Mouse (Mus musculus) urinary bladder, postnatal 25 days (tissue): ENCODE data around the gene Zscan21.

Experiments used
- DNase-seq: peaks from one replicate; pipeline ENCODE4 v3.0.0; 2022; ENCODE audit warnings: low spot score

Zscan21 gene

DNA sequence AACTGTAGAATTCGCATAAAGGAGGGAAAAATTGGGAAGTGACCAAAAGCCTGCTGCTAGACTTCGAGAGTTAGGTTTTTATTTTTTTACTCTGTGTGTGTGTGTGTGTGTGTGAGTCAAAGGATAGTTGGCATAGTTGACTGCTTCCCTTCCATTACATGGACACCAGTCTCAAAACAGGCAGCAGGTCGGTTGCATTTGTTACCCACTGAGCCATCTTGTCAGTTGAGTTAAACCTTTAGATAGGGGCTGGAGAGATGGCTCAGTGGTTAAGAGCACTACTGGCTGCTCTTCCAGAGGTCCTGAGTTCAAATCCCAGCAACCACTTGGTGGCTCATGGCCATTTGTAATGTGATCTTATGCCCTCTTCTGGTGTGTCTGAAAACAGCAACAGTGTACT lies 1.3 kb downstream of the Zscan21 start:
- no peak for DNase-seq

- DNase-seq: no peak
Measured at GRCm38 (mm10) chr5:138132425-138133064, 15.8 kb downstream of the Zscan21 start.

- DNase-seq: no peak
Measured at GRCm38 (mm10) chr5:138137257-138137656, 20.6 kb downstream of the Zscan21 start.

GRCm38 (mm10) chr5:138137935-138138549 lies 21.3 kb downstream of the Zscan21 start:
- no peak for DNase-seq

- no peak for DNase-seq
Measured at GRCm38 (mm10) chr5:138138585-138138984, 21.9 kb downstream of the Zscan21 start.

DNA sequence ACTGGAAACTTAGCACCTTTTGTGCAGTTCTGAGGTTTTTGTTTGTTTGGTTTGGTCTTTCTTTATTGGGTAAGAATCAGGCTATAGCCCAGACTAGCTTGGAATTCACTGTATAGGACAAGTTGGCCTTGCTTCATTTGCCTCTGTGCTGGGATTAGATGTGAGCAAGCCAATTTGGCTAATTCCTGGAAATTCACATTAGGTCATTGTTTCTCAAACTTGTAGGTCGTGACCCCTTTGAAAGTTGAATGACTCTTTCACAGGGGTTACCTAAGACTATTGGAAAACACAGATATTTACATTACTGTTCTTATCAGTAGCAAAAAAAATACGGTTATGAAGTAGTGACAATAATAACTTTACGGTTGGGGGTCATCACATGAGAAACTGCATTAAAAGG lies 37.7 kb downstream of the Zscan21 start:
- no peak for DNase-seq

- DNase-seq: peak; percentile 66
Measured at GRCm38 (mm10) chr5:138155443-138155976, 38.8 kb downstream of the Zscan21 start, which contains the start of gene Zfp113. Gene Zfp113 (minus strand): TSS chr5:138155744.

DNA sequence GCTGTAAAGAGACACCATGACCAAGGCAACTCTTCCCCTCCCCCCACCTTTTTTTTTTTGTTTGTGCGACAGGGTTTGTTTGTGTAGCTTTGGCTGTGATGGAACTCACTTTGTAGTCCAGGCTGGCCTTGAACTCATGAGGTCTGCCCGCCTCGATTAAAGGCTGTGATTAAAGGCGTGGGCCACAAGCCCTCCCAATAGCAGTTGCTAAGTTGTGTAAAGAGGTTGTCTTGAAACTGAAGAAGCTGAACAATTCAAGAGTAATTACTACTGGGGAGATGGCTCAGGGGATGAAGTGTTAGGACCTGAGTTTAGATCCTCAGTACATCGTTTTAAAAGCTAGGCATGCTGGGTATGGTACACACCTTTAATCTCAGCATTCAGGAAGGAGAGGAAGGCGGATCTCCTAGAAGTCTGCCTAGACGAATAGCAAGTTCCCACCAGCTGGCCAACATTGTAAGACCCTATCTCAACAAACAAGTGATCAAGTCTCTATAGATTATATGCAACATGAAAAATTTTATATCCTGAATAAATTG lies 43.6 kb downstream of the Zscan21 start:
- DNase-seq: no peak

- DNase-seq: peak; percentile 94
Measured at GRCm38 (mm10) chr5:138160842-138161665, 44.4 kb downstream of the Zscan21 start, which contains the start of gene Cops6. Gene Cops6 (plus strand): TSS chr5:138161071.

- DNase-seq: no peak
Measured at GRCm38 (mm10) chr5:138163046-138163445, 46.3 kb downstream of the Zscan21 start.

DNA sequence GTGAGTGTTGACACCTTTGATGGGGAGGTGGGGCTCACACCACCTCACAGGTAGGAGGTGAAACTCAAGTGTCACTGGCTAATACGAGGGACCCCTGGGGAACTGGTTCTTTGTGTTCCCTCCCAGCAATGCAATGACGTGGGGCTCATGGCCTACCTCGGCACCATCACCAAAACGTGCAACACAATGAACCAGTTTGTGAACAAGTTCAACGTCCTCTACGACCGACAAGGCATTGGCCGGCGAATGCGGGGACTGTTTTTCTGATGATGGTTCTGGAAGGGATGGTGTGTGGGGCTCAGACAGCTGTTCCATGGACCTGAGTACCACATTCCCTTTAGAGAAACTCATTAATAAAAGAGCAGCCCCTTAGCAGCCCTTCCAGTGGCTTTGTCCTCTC lies 46.9 kb downstream of the Zscan21 start:
- no peak for DNase-seq

DNA sequence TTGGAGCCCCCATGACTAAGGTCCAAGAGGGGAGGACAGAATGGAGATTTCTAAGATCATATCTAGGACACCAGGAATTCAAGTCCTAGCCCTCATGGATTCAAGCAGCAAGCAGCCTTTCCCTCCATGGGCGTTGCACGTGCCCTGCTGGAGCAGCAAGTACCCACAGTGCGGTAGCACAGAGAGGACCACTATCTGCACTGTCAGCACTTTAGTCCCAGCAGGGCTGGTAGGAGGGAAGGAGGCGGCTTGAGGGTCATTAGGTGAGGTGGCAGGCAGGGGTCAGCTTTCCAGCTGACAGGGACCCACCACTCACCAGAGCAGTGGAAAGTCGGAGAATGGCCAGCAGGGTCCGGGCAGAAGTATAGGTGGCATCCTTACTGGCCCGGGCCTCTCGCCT lies 48.9 kb downstream of the Zscan21 start:
- no peak for DNase-seq

- peak; percentile 95 for DNase-seq
Measured at GRCm38 (mm10) chr5:138170936-138171561, 54.3 kb downstream of the Zscan21 start.

DNA sequence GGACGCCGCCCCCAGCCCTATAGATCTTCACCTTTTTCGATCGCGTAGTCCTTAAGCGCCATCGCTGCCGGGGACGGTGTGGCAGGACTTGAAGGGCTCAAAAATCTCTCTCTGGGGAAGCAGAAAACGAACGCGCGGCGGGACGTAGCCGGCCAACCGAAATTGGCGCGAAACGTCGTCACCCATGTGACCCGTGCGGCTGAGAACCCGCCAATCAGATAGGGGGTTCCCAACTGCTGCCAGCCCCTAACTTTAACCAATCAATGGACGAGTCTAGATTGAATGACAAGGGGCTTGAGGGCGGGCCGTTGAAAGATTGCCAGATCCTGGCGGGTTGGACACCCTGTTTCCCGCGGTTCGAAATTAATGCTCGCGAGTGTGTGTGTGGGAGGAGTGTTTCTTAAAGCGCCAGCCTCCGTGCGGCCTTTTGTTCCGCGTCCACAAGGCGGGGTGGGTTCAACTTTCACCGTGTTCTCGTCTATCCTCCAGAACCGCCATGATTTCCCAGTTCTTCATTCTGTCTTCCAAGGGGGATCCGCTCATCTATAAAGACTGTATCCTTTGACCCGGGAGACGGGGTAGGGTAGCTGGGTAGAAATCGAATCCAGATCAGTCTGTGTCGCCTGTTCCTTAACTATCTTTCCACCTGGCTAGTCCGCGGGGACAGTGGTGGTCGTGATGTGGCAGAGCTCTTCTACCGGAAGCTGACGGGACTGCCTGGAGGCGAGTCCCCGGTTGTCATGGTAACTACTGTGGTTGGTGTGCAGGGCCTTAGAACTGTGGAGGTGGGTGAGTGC lies 55.2 kb downstream of the Zscan21 start, which contains the start of the genes Ap4m1 and Mcm7:
TSS of gene Ap4m1 (plus strand) at position 308 of the 797 bp plus-strand sequence.
TSS of gene Mcm7 (minus strand) at position 728 of the 797 bp plus-strand sequence.
- peak; percentile 95 for DNase-seq

GRCm38 (mm10) chr5:138173217-138173616 lies 56.5 kb downstream of the Zscan21 start:
- DNase-seq: no peak
